Mouse (Mus musculus) frontal cortex, postnatal 10 days (tissue): ENCODE measurements around the gene Efhb.

Experiments
- DNase-seq, 2 experiments: peaks; one replicate each; pipeline ENCODE4 v3.0.0; 2022; ENCODE audit warnings: low spot score in 2 of 2, mixed read lengths in 1 of 2

Efhb gene

GRCm38 (mm10) chr17:53364111-53364510, 99.0 kb downstream of the Efhb start:
- DNase-seq, result no peak
